Mouse (Mus musculus) bone marrow, adult 2 months (tissue): Measurements from ENCODE around the gene Pik3r5.

Experiments
- CTCF ChIP-seq: fragments of 200-500 bp; IDR thresholded peaks from 2 replicates; pipeline ENCODE4 v1.5.1; 2011; ENCODE audit warnings: low read length, control low read depth; ENCODE audit not compliant: control insufficient read depth, insufficient read depth
- POLR2A ChIP-seq: fragments of 200-500 bp; IDR thresholded peaks from 2 replicates; pipeline ENCODE4 v1.6.1; 2011; ENCODE audit warnings: low read depth, mild to moderate bottlenecking, control low read depth, low read length, borderline replicate concordance; ENCODE audit not compliant: control insufficient read depth

DNA sequence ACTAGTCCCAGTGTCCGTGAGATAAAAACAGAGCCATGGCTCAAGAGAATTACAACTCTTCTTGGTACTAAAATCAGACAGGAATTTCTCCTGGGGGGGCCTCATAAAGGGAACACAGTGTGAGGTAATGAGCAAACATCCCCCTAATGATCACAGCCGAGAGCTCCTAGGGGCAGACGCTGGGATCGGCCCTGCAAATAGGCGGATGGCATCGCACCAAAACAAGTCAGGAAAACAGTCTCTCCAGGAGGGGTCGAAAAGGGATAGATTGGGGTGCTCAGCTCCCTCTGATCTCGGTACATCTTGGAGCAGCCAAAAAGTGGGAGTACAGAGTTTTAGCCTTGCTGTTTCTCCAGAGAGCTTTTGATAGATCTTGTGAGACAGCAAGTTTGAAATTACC, 42.3 kb upstream of the Pik3r5 start:
- TF ChIP-seq POLR2A = no peak
- TF ChIP-seq CTCF = no peak
